Mouse (Mus musculus) neutrophil, adult 5-6 weeks (primary cell): ENCODE data around the gene Sdhaf2. TPM values are rescaled to one million over a fixed set of nuclear protein-coding genes. Genes with fewer than 3 reads are reported as not detected.

Source experiments
- ATAC-seq: fragments of 151-379, 151-347 bp; 2 replicates; pipeline ENCODE4 v1.8.0; 2017; ENCODE audit warnings: mild to moderate bottlenecking, moderate TSS enrichment; ENCODE audit not compliant: insufficient number of reproducible peaks, poor library complexity, low FRiP score, severe bottlenecking; ENCODE audit errors: extremely low read depth
- total RNA-seq: library from RNA; stranded (forward); fragments of 200-1000 nt; gene quantifications from 2 replicates; pipeline ENCODE4 v1.2.3, GENCODE M21; 2017

The Sdhaf2 gene
- total RNA-seq, 1 experiment from 2014 or later, result 66.2 TPM

- no peak for ATAC-seq
Measured at GRCm38 (mm10) chr19:10510759-10511330, 15.1 kb downstream of the Sdhaf2 start.

- peak; percentile 69; the same call in 1 of the 2 replicates for ATAC-seq
Measured at GRCm38 (mm10) chr19:10502571-10502970, 23.4 kb downstream of the Sdhaf2 start.

GRCm38 (mm10) chr19:10500581-10500980, 25.4 kb downstream of the Sdhaf2 start:
- ATAC-seq, result no peak

GRCm38 (mm10) chr19:10497512-10498160, 28.3 kb downstream of the Sdhaf2 start:
- no peak for ATAC-seq

GRCm38 (mm10) chr19:10496976-10497375, 29.0 kb downstream of the Sdhaf2 start:
- ATAC-seq, result no peak

- no peak for ATAC-seq
Measured at GRCm38 (mm10) chr19:10495670-10496069, 30.3 kb downstream of the Sdhaf2 start.

- ATAC-seq, result peak; percentile 53; the same call in 1 of the 2 replicates
Measured at GRCm38 (mm10) chr19:10486264-10486738, 39.6 kb downstream of the Sdhaf2 start.

- ATAC-seq, result no peak
Measured at GRCm38 (mm10) chr19:10482703-10483102, 43.2 kb downstream of the Sdhaf2 start, which contains the start of gene Ppp1r32. Gene Ppp1r32 (minus strand): TSS chr19:10482928.

- ATAC-seq, result no peak
Measured at GRCm38 (mm10) chr19:10479541-10479940, 46.4 kb downstream of the Sdhaf2 start.

GRCm38 (mm10) chr19:10473779-10474178, 52.2 kb downstream of the Sdhaf2 start:
- ATAC-seq, result no peak

- ATAC-seq, result no peak
Measured at GRCm38 (mm10) chr19:10472958-10473357, 53.0 kb downstream of the Sdhaf2 start.

GRCm38 (mm10) chr19:10469171-10469658, 56.7 kb downstream of the Sdhaf2 start:
- ATAC-seq, result no peak

GRCm38 (mm10) chr19:10464427-10464826, 61.5 kb downstream of the Sdhaf2 start:
- ATAC-seq, result no peak

- no peak for ATAC-seq
Measured at GRCm38 (mm10) chr19:10461584-10461983, 64.4 kb downstream of the Sdhaf2 start.

GRCm38 (mm10) chr19:10459907-10460306, 66.0 kb downstream of the Sdhaf2 start:
- ATAC-seq, result no peak

GRCm38 (mm10) chr19:10458096-10458495, 67.8 kb downstream of the Sdhaf2 start:
- no peak for ATAC-seq

- no peak for ATAC-seq
Measured at GRCm38 (mm10) chr19:10457484-10457800, 68.5 kb downstream of the Sdhaf2 start.

- no peak for ATAC-seq
Measured at GRCm38 (mm10) chr19:10456752-10457483, 69.0 kb downstream of the Sdhaf2 start, which contains the start of gene Lrrc10b. Gene Lrrc10b (minus strand): TSS chr19:10457473.

GRCm38 (mm10) chr19:10455437-10455806, 70.5 kb downstream of the Sdhaf2 start:
- no peak for ATAC-seq
